Mouse (Mus musculus): ENCODE results near the gene Tbx6. TPM values are rescaled to one million over a fixed set of nuclear protein-coding genes. Genes with fewer than 3 reads are reported as not detected.
A peak's percentile ranks its signal among the peaks of the same experiment; 100 is the strongest.

Tbx6 gene
- total RNA-seq, 2 experiments from 2014 or later = 0.44 to 0.62 TPM

DNA sequence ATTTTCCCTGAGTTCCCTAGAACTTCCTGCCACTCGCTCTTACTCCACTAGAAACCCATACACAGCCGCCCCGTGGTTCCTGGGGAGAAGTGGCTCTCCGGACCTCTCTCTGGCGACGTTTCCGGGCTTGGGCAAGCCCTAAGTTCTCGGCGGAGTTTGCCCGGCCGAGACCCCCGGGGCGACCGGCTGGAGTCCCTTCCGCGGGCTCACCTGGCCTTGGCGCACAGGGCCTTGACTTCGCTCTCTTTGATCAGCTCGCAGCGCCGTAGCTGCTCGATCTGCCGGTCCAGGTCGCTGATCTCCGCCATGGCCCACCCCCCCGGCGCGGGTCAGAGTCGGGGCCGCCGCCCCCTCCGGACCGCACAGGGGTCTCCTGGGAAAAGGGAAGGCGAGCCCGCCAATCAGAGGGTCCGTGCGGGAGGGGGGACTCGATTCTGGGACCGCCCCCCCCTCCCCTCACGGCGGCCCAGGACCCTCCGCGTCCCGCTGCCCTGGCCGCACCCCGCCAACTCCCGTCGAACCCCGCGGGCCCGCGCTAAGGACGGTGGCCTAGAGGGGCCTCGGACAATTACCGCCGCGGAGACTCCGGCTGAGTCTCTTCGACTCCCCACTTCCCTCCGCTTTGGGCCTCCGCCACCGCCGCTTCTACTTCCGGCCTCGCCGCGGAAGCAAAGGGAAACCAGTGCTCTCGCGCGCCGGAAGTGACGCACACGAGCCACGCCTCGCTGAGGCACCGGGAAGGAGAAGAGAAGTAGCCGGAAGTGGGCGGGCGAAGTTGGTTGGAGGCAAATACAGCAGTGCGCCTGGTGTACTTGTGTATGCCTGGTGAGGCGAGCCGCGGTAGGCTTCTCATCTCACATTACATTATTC lies 10.8 kb downstream of the Tbx6 start, which contains the start of gene Ppp4c:
Gene Ppp4c (minus strand): TSS at position 646 of the 870 bp plus-strand sequence.
- intact Hi-C loops (cut with DNase I) = loop anchor here (10.0 kb wide), 2 partner anchors 553 to 683 kb away; partner anchors contain the start of genes Fbrs and Zfp768
- DNase-seq = peak; percentile 97 to 98

DNA sequence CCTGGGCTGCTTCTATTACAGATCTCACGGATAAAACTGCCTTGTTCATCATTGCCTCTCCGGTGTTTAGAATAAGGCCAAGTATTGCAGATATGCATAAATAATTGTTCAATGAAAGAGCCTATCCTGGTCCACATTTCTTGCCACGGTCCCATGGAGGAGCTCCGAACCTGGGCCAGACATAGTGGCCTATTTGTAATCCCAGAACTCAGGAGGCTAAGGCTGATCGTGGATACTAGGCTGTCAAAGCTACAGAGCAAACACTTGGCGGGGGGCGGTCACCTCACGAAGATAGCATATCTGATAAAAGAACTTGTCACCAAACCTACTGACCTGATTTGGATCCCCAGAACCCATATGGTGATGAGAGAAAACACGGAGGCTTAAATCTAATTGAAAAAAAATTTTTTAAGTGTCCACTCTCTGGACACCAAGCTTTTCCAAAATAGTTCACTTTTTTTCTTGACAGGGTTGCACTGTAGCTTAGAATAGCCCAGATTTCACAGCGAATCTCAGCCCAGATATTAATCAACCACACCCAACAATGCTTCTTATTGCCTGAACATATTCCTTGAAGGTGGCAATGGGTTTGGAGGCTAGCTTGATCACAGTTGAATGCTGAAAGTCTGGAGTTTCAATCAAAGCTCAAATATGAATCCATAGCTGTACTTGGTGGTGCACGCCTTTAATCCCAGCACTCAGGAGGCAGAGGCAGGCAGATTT lies 11.6 kb downstream of the Tbx6 start:
- no peak for DNase-seq
- intact Hi-C loops (cut with DNase I) = loop anchor here (10.0 kb wide), 2 partner anchors 552 to 682 kb away; partner anchors contain the start of genes Fbrs and Zfp768

DNA sequence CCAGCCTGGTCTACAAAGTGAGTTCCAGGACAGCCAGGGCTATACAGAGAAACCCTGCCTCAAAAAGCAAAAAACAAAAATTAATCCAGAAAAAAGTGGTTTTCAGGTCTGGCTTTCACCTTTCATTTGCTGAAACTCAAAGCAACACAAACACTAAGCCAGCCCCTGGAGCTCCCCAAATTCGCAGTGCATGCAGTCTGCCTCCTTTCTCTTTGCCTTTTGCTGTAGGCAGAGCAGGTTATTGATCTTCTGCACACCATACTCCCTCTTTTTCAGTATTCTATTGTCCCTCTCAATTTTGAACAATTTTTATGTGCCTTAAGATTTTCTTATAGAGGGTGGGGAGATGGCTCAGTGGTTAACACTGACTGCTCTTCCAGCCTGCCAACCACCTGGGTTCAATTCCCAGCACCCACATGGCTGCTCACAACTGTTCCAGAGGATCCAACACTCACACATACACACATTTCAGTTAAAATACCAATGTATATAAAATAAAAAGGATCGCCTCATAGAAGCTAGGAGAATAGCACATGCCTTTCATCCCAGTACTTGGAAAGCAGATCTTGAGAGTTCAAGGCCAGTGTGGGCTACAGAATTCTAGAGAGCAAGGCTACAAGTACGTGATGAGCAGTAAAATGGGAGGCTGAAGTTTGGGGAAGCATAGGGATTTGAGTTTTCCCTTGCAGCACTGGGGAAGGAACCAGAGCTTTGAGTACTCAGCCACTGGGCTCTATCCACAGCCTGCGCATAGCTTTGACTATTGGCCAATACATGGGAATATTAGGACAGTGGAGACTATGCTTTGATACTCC lies 12.4 kb downstream of the Tbx6 start:
- no peak for DNase-seq
- intact Hi-C loops (cut with DNase I) = loop anchor here (10.0 kb wide), 2 partner anchors 551 to 681 kb away; partner anchors contain the start of genes Fbrs and Zfp768

DNA sequence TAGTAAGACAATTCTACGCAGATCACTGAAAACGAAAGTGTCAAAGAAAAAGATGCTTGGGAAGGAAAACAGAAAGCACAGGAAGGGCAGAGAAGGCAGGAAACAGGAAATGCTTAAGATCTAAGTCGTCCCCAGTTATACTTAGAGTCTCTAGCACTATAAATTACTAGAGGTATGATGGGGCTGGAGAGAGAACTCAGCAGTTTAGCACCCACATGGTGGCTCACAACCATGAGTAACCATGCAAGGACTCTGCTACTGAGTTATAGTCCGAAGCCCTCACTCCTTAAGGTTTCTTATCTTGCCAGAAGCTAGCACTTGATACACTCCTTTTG lies 13.0 kb downstream of the Tbx6 start:
- intact Hi-C loops (cut with DNase I) = loop anchor here (10.0 kb wide), 2 partner anchors 551 to 681 kb away; partner anchors contain the start of genes Fbrs and Zfp768
- DNase-seq = no peak

DNA sequence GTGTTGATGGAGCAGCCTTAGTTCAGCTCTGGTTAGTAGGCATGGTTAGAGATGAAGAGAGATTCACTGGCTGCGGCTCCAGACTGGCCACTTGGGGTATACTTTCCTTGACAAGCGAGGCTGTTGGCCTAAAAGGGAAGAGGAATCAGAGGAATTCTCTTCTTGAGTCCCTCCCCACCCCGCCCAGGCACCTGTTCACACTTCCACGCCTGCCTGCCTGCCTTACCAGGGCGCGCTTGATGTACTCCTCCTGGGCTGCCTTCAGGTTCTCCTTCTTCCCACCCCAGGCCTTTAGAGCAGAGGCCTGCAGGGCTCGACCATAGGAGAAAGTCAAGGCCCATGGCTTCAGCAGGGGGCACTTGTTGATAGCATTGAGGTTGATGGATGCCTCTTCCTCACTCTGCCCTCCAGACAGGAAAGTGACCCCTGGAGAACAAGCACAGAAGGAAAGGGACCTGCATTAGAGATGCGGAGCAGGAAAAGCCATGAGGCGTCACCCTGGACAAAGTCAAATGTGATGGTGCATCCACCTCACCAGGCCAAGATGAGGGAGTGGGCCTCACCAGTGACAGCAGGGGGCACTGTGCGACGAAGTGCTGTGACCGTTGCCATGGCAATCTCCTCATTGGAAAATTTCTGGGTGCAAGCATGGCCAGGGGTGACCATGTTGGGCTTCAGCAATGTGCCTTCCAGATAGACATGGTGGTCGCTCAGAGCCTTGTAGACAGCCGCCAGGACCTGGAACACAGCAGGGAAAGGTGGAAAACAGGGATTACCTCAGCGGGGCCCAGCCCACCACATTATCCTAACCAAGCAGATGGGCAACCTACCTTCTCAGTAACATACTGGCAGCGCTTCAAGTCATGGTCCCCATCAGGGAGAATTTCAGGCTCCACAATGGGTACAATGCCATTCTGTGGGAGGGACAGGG lies 14.4 kb downstream of the Tbx6 start:
- intact Hi-C loops (cut with DNase I) = loop anchor here (10.0 kb wide), 2 partner anchors 549 to 679 kb away; partner anchors contain the start of genes Fbrs and Zfp768

DNA sequence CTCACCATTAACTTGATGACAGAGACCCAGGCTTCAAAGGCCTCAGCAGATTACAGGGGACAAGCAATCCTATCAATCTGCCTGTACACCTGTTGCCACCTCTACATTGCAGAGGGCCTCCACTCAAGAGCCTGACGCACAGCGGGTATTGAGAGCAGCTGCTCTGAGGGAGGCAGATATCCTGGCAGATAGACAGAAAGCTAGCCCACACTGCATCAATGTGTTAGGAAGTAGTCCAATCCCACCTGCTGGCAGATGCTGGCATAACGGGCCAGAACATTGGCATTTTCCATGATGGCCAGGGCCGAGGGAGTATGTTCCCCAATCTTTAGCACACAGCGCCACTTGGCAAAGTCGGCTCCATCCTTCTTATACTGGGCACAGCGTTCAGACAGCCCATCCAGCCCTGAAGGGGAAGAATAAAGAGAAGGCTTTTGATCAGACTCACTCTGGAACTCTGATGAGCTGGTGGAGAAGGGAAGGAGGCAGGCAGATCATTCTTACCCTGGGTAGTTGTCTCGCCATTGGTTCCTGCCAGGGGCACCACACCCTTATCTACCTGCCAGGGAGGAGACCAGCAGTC lies 15.2 kb downstream of the Tbx6 start:
- intact Hi-C loops (cut with DNase I) = loop anchor here (10.0 kb wide), 2 partner anchors 548 to 678 kb away; partner anchors contain the start of genes Fbrs and Zfp768
- DNase-seq = no peak

More for the DNA sequence above, 14.4 kb downstream of the Tbx6 start:
- DNase-seq = no peak

DNA sequence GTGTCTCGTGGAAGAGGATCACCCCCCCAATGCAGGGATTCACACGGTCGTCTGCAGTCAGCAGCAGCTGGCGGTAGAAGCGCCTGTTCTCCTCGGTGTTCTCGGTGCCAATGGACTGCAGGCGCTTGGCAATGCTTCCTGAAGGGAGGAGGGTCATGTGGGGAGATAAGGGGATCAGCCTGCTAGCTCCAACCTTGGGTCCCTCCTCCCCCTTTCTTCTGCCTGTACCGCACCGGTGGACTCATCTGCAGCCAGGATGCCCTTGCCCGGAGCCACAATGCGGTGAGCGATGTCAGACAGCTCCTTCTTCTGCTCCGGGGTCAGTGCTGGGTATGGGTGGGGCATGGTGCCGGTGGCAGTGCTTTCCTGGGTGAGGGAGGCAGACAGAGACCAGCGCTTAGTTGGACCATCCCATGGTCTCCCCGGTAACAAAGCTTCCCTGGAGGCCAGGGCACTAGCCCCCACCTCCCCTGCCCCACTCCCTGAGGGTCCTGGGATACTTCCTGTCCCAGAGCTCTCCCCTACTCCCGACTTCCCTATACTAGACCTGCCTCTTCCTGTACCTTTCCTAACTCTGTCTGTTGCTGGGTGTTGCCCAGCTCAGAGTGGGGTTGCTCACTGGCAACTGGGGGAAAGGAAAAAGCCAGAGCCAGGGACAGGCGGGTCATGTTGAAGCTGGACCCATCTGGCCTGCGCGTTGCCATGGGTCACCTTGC lies 16.3 kb downstream of the Tbx6 start, which contains the start of gene Fam57b:
Gene Fam57b (plus strand): TSS at position 258 of the 716 bp plus-strand sequence.
- intact Hi-C loops (cut with DNase I) = loop anchor here (10.0 kb wide), 2 partner anchors 547 to 677 kb away; partner anchors contain the start of genes Fbrs and Zfp768
- DNase-seq = peak; percentile 55 to 62

DNA sequence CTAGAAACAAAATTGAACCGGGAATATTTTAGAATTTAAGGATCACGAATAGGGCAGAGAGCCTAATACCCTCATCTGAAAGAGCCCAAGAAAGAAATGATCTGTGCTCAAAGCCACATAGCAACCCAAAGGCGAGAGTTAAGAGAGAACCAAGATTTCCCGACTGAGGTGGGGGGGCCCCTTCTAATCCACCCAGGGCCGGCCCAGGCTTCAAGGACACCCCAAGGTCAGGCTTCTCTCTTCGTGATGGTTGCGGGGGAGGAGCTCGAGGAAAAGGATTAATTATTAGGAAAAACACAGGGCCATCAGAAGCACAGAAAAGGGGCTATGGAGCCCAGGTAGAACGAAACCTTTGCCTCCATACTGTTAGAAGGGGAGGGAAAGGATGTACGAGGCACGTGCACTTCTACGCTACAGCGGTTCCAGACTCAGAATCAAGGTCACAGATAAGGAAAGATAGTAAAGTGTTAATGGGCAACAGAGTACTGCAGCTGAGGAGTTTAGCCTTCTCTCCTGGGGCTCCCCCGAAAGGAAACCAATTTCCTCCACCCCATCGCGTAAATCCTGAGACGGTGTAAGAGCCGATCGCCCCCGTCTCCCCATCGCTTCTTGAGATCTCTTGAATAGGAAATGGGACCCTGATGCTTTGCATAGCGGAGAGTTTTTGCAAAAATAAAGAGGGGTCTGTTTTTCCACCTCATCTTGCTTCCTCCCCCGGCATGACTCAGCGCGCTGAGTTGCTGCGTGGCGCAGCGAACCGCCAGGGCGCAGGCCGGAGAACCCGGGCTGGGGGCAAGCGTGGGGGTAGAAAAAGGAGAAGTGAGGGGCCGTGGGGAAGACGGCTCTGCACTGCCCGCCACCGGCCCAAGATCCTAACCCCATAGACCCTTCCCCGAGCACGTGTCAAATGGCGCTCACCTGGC lies 17.1 kb downstream of the Tbx6 start:
- peak in 1 of 2 experiments; percentile 53 for DNase-seq

DNA sequence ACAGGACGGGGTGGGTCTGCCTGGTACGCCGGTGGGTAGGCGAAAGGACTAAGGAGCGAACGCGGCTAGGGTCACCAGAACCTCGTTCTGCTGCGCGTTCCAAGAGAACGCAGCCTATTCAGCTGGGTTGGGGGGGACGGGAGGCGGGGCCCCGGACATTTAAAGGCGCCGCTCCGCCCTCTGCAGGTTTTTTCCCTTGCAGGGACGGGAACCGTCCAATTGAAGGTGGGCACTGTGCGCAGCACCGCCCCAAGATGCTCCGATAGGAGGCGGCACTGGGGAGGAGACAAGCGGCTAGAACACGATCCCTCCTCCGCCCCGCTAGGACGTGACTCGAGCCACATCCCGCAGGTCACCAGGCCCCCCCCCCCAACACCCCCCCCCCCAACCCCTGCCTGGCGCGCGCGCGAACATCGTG lies 17.8 kb downstream of the Tbx6 start:
- intact Hi-C loops (cut with DNase I) = loop anchor here (10.0 kb wide), 2 partner anchors 546 to 676 kb away; partner anchors contain the start of genes Fbrs and Zfp768
- peak; percentile 96 to 97 for DNase-seq

More for the DNA sequence above, 17.1 kb downstream of the Tbx6 start:
- intact Hi-C loops (cut with DNase I) = loop anchor here (10.0 kb wide), 2 partner anchors 546 to 676 kb away; partner anchors contain the start of genes Fbrs and Zfp768

DNA sequence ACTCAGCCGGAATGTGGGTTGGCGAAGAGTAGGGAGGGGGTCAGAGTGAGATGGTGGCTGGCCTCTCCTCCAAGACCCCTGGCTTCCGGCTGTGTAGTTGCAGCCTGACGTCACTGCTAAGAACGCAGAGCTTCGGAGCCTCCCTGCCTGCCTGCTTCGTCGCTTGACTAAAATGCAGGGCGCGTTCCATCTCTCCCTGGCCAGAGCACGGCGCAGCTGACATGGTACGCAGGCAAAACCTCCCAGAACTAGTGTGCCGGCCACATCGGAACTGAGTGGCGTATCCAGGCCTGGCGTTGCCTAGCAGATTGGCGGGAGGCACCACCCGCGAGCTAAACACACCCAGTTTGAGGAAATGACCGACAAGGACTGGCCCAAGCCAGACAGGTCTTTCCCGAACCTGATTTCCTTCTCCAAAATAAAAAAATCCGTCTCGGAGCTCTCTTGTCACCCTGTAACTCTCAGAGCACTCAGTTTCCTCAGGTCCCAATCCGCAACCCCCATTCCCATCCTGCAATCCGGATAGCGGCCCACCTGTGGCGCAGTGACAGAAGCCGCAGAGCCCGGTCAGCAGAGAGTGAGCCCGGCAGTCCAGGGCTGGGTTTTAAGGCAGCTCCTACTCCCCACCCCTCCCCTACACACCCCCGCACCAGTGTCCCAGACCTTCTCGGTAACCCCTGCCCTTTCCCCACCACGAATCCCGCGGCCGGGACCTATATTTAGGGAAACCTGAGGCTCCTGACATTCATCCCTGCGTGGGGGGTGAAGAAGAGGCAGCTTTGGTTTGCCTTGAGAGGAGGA lies 18.4 kb downstream of the Tbx6 start:
- DNase-seq = peak in 1 of 2 experiments; percentile 52
- intact Hi-C loops (cut with DNase I) = loop anchor here (10.0 kb wide), 2 partner anchors 545 to 675 kb away; partner anchors contain the start of genes Fbrs and Zfp768

DNA sequence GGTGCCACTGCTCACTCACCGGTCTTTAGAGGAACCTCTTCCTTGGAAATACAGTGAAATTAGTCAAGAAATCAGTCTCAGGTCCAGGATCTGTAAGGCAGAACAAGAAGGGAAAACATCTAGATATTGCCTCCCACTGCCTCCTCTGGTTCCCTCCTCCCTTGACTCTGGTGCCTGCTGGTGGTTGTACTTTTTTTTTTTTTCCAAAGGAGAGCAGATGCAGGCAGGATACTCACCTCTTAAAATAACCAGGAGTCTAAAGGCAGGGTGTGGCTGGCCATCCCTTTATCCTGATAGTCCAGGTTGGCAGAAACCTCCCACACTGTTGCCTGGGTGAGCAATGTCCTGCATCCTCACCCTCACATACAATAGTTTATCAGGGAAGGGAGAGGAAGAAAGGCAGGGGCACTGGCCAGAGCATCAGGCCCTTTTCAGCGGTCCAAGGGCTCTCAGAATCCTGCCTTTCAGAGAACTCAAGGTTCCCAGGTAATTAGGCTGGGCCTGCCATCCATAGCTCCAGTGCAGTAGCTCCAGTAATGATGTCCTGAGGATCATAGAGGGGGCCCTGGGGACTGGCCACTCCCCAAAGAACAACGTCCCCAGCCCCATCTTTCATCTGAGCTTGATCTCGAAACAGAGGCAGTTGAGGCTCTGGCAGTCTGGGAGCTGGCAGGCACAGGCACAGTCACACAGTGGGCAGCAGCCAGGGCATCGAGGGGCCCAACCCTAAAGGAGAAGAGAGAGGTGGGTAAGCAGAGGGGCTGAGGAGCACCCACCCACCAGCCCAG lies 19.2 kb downstream of the Tbx6 start:
- no peak for DNase-seq
- intact Hi-C loops (cut with DNase I) = no loop called here

DNA sequence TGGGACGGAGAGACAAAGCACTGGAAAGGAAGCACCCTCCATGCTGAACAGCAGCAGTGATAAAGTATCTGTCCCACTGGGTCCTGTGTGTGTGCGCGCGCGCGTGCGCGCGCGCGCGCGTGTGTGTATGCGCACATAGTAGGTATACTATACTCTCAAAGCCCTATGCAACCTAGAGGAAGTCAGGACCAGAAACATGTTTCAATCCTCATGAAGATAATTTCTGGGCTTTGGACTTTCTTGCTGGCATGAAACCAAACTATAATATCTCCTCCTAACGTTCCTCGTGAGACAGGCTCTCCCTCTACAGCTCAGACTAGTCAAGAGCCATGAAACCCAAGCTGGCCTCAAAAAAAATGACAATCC lies 19.8 kb downstream of the Tbx6 start:
- DNase-seq = no peak
- intact Hi-C loops (cut with DNase I) = no loop called here

DNA sequence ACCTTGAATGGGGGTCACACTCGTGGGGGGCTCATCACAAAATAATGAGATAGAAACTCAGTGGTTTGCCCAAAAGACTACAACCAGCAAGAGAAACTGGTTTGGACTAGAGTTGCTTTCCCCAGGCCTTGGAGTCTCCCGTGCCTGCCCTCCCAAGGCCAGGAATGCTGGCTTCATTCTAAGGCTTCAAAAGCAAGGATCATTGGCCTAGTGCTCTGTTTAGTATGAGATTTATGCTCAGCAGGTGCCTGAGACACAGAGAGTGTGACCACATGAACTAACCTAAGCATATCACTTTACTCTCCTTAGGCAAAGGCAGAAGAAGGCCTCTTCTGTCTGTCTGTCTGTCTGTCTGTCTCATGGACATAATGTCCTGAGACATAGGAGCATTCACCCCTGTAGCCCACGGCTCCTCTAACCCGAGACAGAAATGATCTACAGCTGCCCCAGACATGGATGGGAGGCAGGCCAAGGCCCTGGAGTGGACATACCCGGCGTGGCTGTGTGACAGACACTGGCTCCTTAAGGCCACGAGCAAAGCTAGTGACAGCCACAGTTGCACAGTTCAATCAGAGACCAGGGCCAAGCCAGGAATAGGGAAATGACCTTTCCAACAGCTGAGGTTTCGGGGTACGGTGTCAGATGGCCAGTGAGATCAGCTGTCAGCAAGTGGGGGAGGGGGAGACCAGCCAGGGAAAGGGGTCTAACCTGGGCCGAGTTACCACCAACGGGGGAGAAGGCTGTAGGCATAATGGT lies 21.0 kb downstream of the Tbx6 start:
- no peak for DNase-seq
- intact Hi-C loops (cut with DNase I) = no loop called here

DNA sequence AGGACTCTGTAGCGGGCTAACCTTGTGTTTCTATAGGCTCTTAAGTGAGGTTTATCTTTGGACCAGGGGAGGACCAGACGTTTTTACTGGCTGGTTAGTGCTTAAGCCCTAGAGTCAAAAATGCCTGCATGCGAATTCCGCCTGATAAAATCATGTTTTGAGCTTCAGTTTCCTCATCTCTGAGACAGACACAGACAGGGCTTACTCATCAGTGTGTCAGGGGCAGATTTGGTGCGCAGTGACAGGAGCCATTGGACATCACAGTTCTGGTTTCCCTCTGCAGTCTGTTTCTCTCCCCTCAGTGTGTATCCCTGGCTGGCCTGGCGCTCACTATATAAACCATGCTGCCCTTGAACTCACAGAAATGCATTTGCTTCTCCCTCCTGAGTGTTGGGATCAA lies 21.9 kb downstream of the Tbx6 start:
- DNase-seq = no peak
- intact Hi-C loops (cut with DNase I) = no loop called here

Data from heart, postnatal 14 days (tissue).